Mouse (Mus musculus): ENCODE measurements around the gene Pkp4. TPM values are rescaled to one million over a fixed set of nuclear protein-coding genes. Genes with fewer than 3 reads are reported as not detected.
A peak's percentile ranks its signal among the peaks of the same experiment; 100 is the strongest.

Gene Pkp4
- 7.4 and 7.6 TPM in 2 replicates for polyA plus RNA-seq (2016; fragmentation: Nextera tagmentation; extraction: Ambion mirVana)

DNA sequence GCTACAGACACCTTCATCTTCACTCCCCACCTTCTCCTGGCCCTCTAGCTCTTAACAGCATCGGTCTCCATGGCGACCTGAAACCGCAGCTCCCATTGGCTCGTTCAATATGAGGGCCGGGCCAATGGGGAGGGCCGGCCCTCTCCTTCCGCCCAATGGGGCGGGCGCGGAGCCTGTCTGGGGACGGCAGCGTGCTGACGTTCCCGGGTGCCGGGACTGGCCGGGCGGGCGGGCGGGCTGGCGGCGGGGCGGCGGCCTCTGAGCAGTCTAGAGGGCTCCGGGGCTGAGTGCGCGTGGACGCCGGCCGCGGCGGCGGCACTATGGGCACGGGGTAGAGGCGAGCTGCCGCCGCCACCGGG is at the start of gene Pkp4, which contains the start of gene Ccdc148:
TSS of gene Pkp4 (plus strand) at position 246 of the 359 bp plus-strand sequence.
TSS of gene Ccdc148 (minus strand) at position 79 of the 359 bp plus-strand sequence.
- WGBS (ENCODE audit: insufficient replicate concordance) = under 1% methylated on average over 34 of the region's 37 CpGs
- H3K36me3 ChIP-seq = no peaks in the 10 kb centered on the region
- peak within 1 kb of the TSS; percentile 78 for H3K4me3 ChIP-seq
- peak within 1 kb of the TSS; percentile 72 for H3K27ac ChIP-seq
- peak; percentile 96 for ATAC-seq
- H3K4me1 ChIP-seq = peaks cover 36% of the 10 kb centered on the region
- H3K4me2 ChIP-seq = peak within 1 kb of the TSS; percentile 97
- no peaks in the 10 kb centered on the region; the same call in 1 of the 2 replicates for H3K27me3 ChIP-seq (replicated peaks)
- H3K9me3 ChIP-seq (replicated peaks) = no peaks in the 10 kb centered on the region
- peak within 1 kb of the TSS; percentile 84 for H3K9ac ChIP-seq

DNA sequence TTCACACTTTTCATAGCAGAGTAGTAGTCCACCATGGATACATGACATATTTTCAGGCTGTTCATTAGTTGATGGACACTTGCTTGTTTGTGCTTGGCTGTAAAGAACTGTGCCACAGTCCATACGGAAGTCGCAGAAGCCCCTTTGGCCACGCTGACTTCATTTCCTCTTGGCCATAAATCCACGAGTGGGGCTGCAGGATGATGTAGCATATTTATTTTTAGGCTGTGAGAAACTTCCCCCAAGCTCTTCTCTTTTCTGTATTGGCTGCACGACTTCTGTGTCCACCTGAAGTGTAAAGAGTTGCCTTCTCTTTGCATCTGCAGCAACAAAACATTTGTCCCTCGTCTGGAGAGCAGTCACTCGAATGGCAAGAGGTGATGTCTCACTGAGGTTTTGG is 31.6 kb upstream of the Pkp4 start:
- Histone ChIP-seq H3K36me3 (no peaks in the 10 kb centered on the region), H3K9me3 (replicated peaks) (no peaks in the 10 kb centered on the region), H3K4me1 (no peaks in the 10 kb centered on the region), H3K4me2 (no peak overlapping the region), H3K27ac (no peak overlapping the region), H3K9ac (no peak overlapping the region), H3K4me3 (no peak overlapping the region), H3K27me3 (replicated peaks) (no peaks in the 10 kb centered on the region)
- 40% methylated on average over 7 of the region's 7 CpGs for WGBS (ENCODE audit: insufficient replicate concordance)
- ATAC-seq = no peak

DNA sequence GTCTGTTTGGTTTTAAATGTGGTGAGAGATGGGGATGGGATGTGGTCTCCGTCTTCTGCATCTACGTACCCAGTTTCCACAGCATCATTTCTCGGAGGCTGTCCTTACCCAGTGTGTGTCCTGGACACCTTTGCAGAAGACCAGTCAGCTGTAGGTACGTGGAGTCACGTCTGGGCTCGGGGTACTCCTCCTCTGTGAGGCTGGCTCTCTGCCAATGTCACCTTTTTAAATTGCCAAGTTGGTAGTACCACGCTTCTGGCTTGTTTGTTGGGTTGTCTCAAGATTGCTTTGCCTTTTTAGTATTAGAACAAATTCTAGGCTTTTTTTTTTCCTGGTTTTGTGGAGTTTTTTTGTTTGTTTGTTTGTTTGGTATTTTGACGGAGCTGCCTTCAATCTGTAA is 30.8 kb upstream of the Pkp4 start:
- H3K4me1 ChIP-seq = no peaks in the 10 kb centered on the region
- ATAC-seq = no peak
- H3K27me3 ChIP-seq (replicated peaks) = no peaks in the 10 kb centered on the region
- H3K9ac ChIP-seq = no peak overlapping the region
- WGBS (ENCODE audit: insufficient replicate concordance) = 75% methylated on average over 8 of the region's 8 CpGs
- H3K27ac ChIP-seq = no peak overlapping the region
- no peak overlapping the region for H3K4me2 ChIP-seq
- no peaks in the 10 kb centered on the region for H3K9me3 ChIP-seq (replicated peaks)
- no peaks in the 10 kb centered on the region for H3K36me3 ChIP-seq
- H3K4me3 ChIP-seq = no peak overlapping the region

GRCm38 (mm10) chr2:59131044-59131443 is 29.6 kb upstream of the Pkp4 start:
- 69% methylated on average over 8 of the region's 8 CpGs for WGBS (ENCODE audit: insufficient replicate concordance)
- Histone ChIP-seq H3K27me3 (replicated peaks) (no peaks in the 10 kb centered on the region), H3K4me1 (no peaks in the 10 kb centered on the region), H3K4me3 (no peak overlapping the region), H3K27ac (no peak overlapping the region), H3K9me3 (replicated peaks) (no peaks in the 10 kb centered on the region), H3K4me2 (no peak overlapping the region), H3K36me3 (no peaks in the 10 kb centered on the region), H3K9ac (no peak overlapping the region)
- ATAC-seq = no peak

DNA sequence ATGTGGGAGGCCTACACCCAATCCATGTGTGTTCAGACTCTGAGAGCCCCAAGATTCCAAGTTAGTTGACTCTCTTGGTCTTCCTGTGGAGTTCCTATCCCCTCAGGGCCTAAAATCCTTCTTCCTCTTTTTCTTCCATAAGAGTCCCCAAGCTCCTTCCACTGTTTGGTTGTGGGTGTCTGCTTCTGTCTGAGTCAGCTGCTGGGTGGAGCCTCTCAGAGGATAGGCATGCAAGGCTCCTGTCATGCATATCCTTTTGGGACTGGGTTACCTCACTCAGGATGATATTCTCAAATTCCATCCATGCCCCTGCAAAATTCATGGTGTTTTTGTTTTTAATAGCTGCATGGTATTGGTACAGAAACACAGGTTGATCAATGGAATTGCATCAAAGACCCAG is 5.2 kb upstream of the Pkp4 start:
- Histone ChIP-seq H3K27ac (no peak overlapping the region), H3K4me1 (peaks cover 12% of the 10 kb centered on the region), H3K9ac (no peak overlapping the region), H3K36me3 (no peaks in the 10 kb centered on the region), H3K4me3 (no peak overlapping the region), H3K4me2 (no peak overlapping the region), H3K27me3 (replicated peaks) (no peaks in the 10 kb centered on the region; the same call in 1 of the 2 replicates), H3K9me3 (replicated peaks) (no peaks in the 10 kb centered on the region)
- ATAC-seq = no peak

DNA sequence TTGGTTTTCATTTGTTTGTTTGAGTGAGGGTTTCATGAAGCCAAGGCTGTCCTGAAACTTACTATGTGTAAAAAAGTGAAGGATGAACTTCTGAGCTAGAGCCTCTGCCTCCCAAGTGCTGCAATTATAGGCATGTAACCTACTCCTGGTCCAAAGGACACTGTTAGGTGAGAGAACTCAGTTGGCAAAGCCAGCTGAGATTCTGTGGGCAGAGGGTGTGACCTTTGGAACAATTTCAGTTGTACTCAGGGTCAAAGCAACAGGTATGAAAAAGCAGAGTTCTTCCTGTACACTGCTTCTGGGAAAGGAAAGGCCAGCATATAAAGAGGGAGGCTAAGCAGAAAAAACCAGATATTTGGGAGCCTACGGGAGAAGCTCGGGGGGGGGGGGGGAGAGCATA is 2.5 kb upstream of the Pkp4 start:
- Histone ChIP-seq H3K9me3 (replicated peaks) (no peaks in the 10 kb centered on the region), H3K4me3 (no peak overlapping the region), H3K4me1 (peaks cover 29% of the 10 kb centered on the region), H3K36me3 (no peaks in the 10 kb centered on the region), H3K27ac (no peak overlapping the region), H3K9ac (no peak overlapping the region), H3K4me2 (no peak overlapping the region), H3K27me3 (replicated peaks) (no peaks in the 10 kb centered on the region; the same call in 1 of the 2 replicates)
- no peak for ATAC-seq
- 53% methylated on average over 2 of the region's 2 CpGs for WGBS (ENCODE audit: insufficient replicate concordance)

DNA sequence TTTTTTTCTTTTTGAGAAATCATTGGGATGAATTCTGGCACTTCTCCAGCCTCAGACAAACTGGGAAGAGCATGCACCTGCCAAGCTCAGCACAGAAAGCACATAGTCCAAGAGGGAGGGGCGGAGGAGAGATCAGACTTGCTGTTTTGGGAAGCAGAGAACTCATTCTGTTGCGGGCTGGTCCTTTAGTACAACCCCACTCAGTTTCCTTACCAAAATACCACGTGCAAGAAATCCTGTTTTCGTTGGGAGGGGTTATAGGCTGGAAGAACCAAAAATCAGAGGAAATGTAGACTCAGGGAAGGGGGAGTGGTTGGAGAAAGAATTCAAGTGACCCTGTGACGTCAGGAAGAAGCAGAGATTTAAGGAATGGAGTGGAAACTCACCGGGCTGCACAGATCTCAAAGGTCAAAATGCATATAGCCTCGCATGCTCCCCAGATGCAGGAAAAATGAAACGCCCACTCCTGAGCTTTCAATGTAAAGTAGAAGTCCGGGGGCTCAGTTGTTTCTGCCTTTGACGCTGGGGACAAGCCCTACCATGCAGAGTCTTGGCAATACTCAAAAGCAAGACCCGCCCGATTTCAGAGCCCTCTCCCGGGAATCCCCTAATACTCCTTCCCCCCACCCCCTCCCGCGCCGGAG is 567 bp upstream of the Pkp4 start:
- H3K36me3 ChIP-seq = no peaks in the 10 kb centered on the region
- H3K27ac ChIP-seq = no peak overlapping the region
- H3K9me3 ChIP-seq (replicated peaks) = no peaks in the 10 kb centered on the region
- H3K4me1 ChIP-seq = peaks cover 36% of the 10 kb centered on the region
- 2% methylated on average over 16 of the region's 16 CpGs for WGBS (ENCODE audit: insufficient replicate concordance)
- peak overlapping the region; percentile 97 for H3K4me2 ChIP-seq
- H3K27me3 ChIP-seq (replicated peaks) = no peaks in the 10 kb centered on the region; the same call in 1 of the 2 replicates
- ATAC-seq = no peak
- H3K4me3 ChIP-seq = peak overlapping the region; percentile 78
- no peak overlapping the region for H3K9ac ChIP-seq

DNA sequence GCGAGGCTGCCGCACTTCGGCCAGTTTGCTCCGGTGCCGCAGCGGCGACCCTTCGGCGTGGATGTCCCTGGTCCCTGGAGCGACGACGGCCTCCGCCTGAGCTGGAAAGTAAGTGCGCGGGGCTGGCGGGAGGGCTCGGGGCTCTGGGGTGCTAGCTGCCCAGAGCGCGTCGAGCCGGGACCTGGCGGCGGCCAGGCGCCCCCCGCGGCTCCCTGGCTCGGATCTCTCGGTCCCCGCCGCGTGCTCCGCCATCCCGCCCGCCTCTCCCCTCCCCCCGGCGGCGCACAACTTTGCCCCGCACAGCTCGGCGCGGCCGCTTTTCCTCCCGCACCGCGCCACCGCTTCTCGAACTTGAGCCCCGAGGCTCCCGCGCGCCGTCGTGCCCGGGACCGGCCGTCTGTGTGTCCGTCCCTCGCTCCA is 381 bp downstream of the Pkp4 start:
- H3K27ac ChIP-seq = peak overlapping the region; percentile 72
- peak overlapping the region; percentile 97 for H3K4me2 ChIP-seq
- H3K36me3 ChIP-seq = no peaks in the 10 kb centered on the region
- peak; percentile 43 for ATAC-seq
- WGBS (ENCODE audit: insufficient replicate concordance) = 0% methylated on average over 45 of the region's 58 CpGs
- peak overlapping the region; percentile 84 for H3K9ac ChIP-seq
- H3K27me3 ChIP-seq (replicated peaks) = no peaks in the 10 kb centered on the region; the same call in 1 of the 2 replicates
- peak overlapping the region; percentile 78 for H3K4me3 ChIP-seq
- H3K9me3 ChIP-seq (replicated peaks) = no peaks in the 10 kb centered on the region
- H3K4me1 ChIP-seq = peaks cover 36% of the 10 kb centered on the region

DNA sequence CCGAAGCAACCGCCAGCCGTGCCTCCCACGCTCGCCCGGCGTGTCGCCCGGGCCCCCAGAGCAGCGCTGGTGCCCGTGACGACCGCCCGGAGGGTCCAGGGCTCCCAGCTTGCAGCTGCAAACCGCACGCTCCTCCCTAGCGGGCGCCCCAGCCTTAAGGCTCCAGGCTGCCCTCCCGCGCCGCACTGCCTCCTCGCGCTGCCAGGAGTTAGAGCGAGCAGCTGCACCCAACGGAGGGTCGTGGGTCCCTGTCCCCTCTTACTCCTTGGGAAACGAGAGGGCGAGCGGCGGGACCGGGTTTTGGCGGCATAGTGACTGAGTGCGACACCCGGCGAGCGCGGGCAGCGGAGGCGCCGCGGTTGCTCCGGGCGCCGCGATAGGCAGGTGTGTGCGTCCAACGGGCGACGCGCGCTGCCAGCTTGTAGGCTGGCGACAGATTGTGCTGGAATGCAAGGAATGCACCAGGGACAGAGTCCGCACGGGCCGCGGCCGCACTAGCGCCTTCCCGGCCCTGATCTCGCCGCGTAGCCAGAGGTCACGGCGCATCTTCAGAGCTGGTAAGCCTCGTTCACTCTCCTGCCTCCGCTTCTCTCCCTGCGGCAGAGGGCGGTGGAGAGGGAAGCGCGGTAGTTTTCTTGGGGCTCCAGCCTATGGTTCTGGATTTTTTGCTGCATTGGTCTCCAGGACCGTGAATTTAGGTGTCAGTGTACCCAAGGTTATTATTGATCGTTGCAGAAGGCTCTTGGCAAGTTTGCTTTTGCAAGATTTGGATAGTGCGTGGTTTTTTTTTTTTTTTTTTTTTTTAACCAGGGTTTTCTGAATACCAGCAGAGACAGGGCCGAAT is 1.0 kb downstream of the Pkp4 start:
- peak overlapping the region; percentile 78 for H3K4me3 ChIP-seq
- no peaks in the 10 kb centered on the region for H3K9me3 ChIP-seq (replicated peaks)
- H3K4me2 ChIP-seq = peak overlapping the region; percentile 97
- H3K27ac ChIP-seq = peak overlapping the region; percentile 72
- peak overlapping the region; percentile 84 for H3K9ac ChIP-seq
- peak; percentile 52 for ATAC-seq
- no peaks in the 10 kb centered on the region for H3K36me3 ChIP-seq
- H3K27me3 ChIP-seq (replicated peaks) = no peaks in the 10 kb centered on the region; the same call in 1 of the 2 replicates
- WGBS (ENCODE audit: insufficient replicate concordance) = under 1% methylated on average over 74 of the region's 74 CpGs
- H3K4me1 ChIP-seq = peaks cover 37% of the 10 kb centered on the region

GRCm38 (mm10) chr2:59162285-59162600 is 1.6 kb downstream of the Pkp4 start:
- Histone ChIP-seq H3K4me3 (peak overlapping the region; percentile 78), H3K27ac (no peak overlapping the region), H3K36me3 (no peaks in the 10 kb centered on the region), H3K27me3 (replicated peaks) (no peaks in the 10 kb centered on the region; the same call in 1 of the 2 replicates), H3K9ac (peak overlapping the region; percentile 84), H3K4me2 (peak overlapping the region; percentile 97), H3K4me1 (peaks cover 41% of the 10 kb centered on the region), H3K9me3 (replicated peaks) (no peaks in the 10 kb centered on the region)
- ATAC-seq = no peak
- 49% methylated on average over 8 of the region's 8 CpGs for WGBS (ENCODE audit: insufficient replicate concordance)

- Histone ChIP-seq H3K9me3 (replicated peaks) (no peaks in the 10 kb centered on the region), H3K9ac (no peak overlapping the region), H3K4me2 (no peak overlapping the region), H3K27me3 (replicated peaks) (no peaks in the 10 kb centered on the region), H3K4me1 (peaks cover 43% of the 10 kb centered on the region), H3K27ac (no peak overlapping the region), H3K36me3 (no peaks in the 10 kb centered on the region), H3K4me3 (no peak overlapping the region)
- no peak for ATAC-seq
- WGBS (ENCODE audit: insufficient replicate concordance) = 69% methylated on average over 4 of the region's 4 CpGs
Observed at GRCm38 (mm10) chr2:59166976-59167375, 6.3 kb downstream of the Pkp4 start.

DNA sequence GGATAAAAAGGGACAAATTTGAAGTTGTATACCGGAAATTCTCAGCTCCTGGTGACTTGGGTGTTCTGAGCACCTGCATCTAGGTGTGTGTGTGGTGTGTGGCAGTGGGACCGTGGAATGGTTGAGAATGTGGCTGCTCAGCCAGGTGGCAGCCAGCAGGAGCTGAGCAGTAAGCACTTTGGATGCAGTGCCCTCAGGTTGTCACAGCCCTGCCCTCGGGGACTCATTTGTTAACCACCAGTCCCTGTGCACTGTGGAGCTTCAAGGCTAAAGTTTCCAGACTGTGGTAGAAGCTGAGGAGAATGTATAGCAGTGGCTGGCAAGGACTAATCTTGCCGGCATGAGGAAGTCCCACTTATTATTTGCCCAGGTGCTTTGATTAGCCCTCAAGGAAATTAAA is 7.2 kb downstream of the Pkp4 start:
- Histone ChIP-seq H3K4me2 (no peak overlapping the region), H3K27me3 (replicated peaks) (no peaks in the 10 kb centered on the region), H3K9ac (no peak overlapping the region), H3K9me3 (replicated peaks) (no peaks in the 10 kb centered on the region), H3K36me3 (no peaks in the 10 kb centered on the region), H3K27ac (no peak overlapping the region), H3K4me1 (peaks cover 37% of the 10 kb centered on the region), H3K4me3 (no peak overlapping the region)
- no peak for ATAC-seq
- WGBS (ENCODE audit: insufficient replicate concordance) = 74% methylated on average over 4 of the region's 4 CpGs
